ENCODE assay signal across 10 mouse cellular contexts in the genomic region with DNA sequence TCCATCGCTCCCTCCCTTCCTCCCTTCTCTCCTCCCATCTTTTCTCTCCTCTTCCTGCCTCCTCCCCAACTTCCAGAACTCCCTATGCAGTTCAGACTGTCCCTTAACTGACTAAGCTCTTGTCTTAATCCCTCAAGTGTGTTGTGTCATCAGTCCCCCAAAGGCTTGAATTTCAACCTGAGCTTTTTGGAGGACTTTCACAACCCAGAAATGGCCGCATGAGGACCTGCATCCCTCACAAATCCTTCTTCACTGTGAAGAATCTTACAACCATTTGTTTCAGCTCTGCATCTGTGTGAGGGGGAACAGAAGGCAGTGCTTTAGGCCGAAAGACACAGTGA. TPM values are rescaled to one million over a fixed set of nuclear protein-coding genes. Genes with fewer than 3 reads are reported as not detected.
DNase-seq lines count a peak whose midpoint lies in the region; ATAC-seq and TF ChIP-seq lines count a peak whose summit lies in the region.
"Had no signal": no experiment of that assay in that cellular context is flagged by ENCODE, and none has a peak within 500 bp of the region (broad histone marks: within the 10 kb centered on the region; RNA-seq: fewer than 3 reads in every experiment).

No protein-coding gene starts in this region.

- H3K4me3 ChIP-seq in heart, embryonic 10.5 days: peak overlapping the region; percentile 54
- peak overlapping the region; percentile 67 for H3K4me3 ChIP-seq in E14TG2a.4 (replicated peaks; ENCODE audit: low read length)
- no peak overlapping the region for H3K4me3 ChIP-seq in forebrain, embryonic 16.5 days (replicated peaks; ENCODE audit: low read length)
- H3K4me3 ChIP-seq in limb, embryonic 15.5 days: peak overlapping the region; percentile 25

- H3K4me1 ChIP-seq in heart, embryonic 10.5 days: peaks cover 17% of the 10 kb centered on the region
- H3K4me1 ChIP-seq in E14TG2a.4 (replicated peaks; ENCODE audit: low read depth, low read length): peaks cover 25% of the 10 kb centered on the region
- peaks cover 10% of the 10 kb centered on the region for H3K4me1 ChIP-seq in forebrain, embryonic 16.5 days (replicated peaks; ENCODE audit: control insufficient read depth, insufficient read depth, low read length)
- H3K4me1 ChIP-seq in limb, embryonic 15.5 days: peaks cover 24% of the 10 kb centered on the region

- no peaks in the 10 kb centered on the region for H3K9me3 ChIP-seq in heart, embryonic 10.5 days
- no peaks in the 10 kb centered on the region for H3K9me3 ChIP-seq in E14TG2a.4 (ENCODE audit: low read length)
- no peaks in the 10 kb centered on the region for H3K9me3 ChIP-seq in forebrain, embryonic 16.5 days (ENCODE audit: control insufficient read depth, low read length)
- no peaks in the 10 kb centered on the region for H3K9me3 ChIP-seq in limb, embryonic 15.5 days

- H3K9ac ChIP-seq in forebrain, embryonic 16.5 days (replicated peaks; ENCODE audit: low read depth, low read length): no peak overlapping the region
- no peak overlapping the region for H3K9ac ChIP-seq in limb, embryonic 15.5 days
- H3K9ac ChIP-seq: liver, embryonic 14.5 days had no signal

- no peak overlapping the region for H3K4me2 ChIP-seq in forebrain, embryonic 16.5 days (ENCODE audit: low read length)
- peak overlapping the region; percentile 44 for H3K4me2 ChIP-seq in limb, embryonic 15.5 days

- no peaks in the 10 kb centered on the region for H3K27me3 ChIP-seq in heart, embryonic 10.5 days (ENCODE audit: insufficient read depth, poor library complexity, severe bottlenecking)
- peaks cover 8% of the 10 kb centered on the region; the same call in 1 of the 2 replicates for H3K27me3 ChIP-seq in E14TG2a.4 (ENCODE audit: insufficient read depth, low read length)
- H3K27me3 ChIP-seq in forebrain, embryonic 16.5 days (replicated peaks; ENCODE audit: control insufficient read depth, insufficient read depth, low read length): no peaks in the 10 kb centered on the region
- H3K27me3 ChIP-seq in limb, embryonic 15.5 days: no peaks in the 10 kb centered on the region

- peak overlapping the region; percentile 85 for H3K27ac ChIP-seq in heart, embryonic 10.5 days
- peak overlapping the region; percentile 82; the same call in 1 of the 2 replicates for H3K27ac ChIP-seq in forebrain, embryonic 16.5 days (ENCODE audit: low read length)
- peak overlapping the region; percentile 99 for H3K27ac ChIP-seq in limb, embryonic 15.5 days
- H3K27ac ChIP-seq: liver, embryonic 14.5 days had no signal

- no peak for DNase-seq in heart, embryonic 10.5 days (ENCODE audit: low spot score)
- no peak for DNase-seq in heart, adult 11 months
- DNase-seq in adipocyte (ENCODE audit: low spot score): no peak
- DNase-seq in left cerebral cortex, postnatal 14 days (ENCODE audit: low spot score in 2 of 2): no peak
- DNase-seq in left cerebral cortex, adult 18-20 months (ENCODE audit: low spot score in 2 of 2): no peak

- no peak; the same call in 1 of the 2 replicates for ATAC-seq in forebrain, embryonic 16.5 days
- peak; percentile 21; the same call in 1 of the 2 replicates for ATAC-seq in limb, embryonic 15.5 days (ENCODE audit: insufficient number of reproducible peaks, low FRiP score, low TSS enrichment, low read depth)

- no peak for TF ChIP-seq CTCF in E14TG2a.4 (conservative IDR thresholded peaks at IDR 0.05; ENCODE audit: low read length)

- no peaks in the 10 kb centered on the region for H3K36me3 ChIP-seq in heart, embryonic 10.5 days
- H3K36me3 ChIP-seq in E14TG2a.4 (ENCODE audit: insufficient read depth, low read length): no peaks in the 10 kb centered on the region
- H3K36me3 ChIP-seq in forebrain, embryonic 16.5 days (ENCODE audit: control insufficient read depth, insufficient read depth): no peaks in the 10 kb centered on the region
- H3K36me3 ChIP-seq in limb, embryonic 15.5 days: no peaks in the 10 kb centered on the region

- intact Hi-C loops in left cerebral cortex, postnatal 14 days (cut with DNase I): no loop called here

- WGBS in heart, embryonic 10.5 days: 48% methylated on average over 3 of the region's 3 CpGs
- 44% methylated on average over 3 of the region's 3 CpGs for WGBS in forebrain, embryonic 16.5 days
- WGBS in limb, embryonic 15.5 days: 27% methylated on average over 3 of the region's 3 CpGs

RNA-seq across cellular contexts. Expression of a gene that starts 15.4 kb away (rescaled TPM):
- polyA plus RNA-seq in heart, embryonic 10.5 days (2016; fragmentation: Nextera tagmentation; extraction: Ambion mirVana): 0.31 TPM in 1 of 2 replicates, not detected in the other
- polyA plus RNA-seq in forebrain, embryonic 16.5 days (2015; fragmentation: Nextera tagmentation; extraction: Ambion mirVana): 0.36 TPM in 1 of 2 replicates, not detected in the other
- polyA plus RNA-seq in limb, embryonic 15.5 days (2015; fragmentation: Nextera tagmentation; extraction: Ambion mirVana): 0.22 TPM in 1 of 2 replicates, not detected in the other
- not detected for total RNA-seq in left cerebral cortex, postnatal 14 days (2021)
- not detected for total RNA-seq in left cerebral cortex, adult 18-20 months (2021)
- total RNA-seq: hematopoietic stem cell, adult 5-6 weeks had no signal
- polyA plus RNA-seq: liver, embryonic 14.5 days had no signal
